Mouse (Mus musculus) myocyte (in vitro differentiated cells): Measurements from ENCODE around the gene Csmd2.

Source experiments
- CEBPB ChIP-seq: IDR thresholded peaks from 2 replicates; pipeline ENCODE4 v1.6.1; 2011; ENCODE audit warnings: mild to moderate bottlenecking, moderate library complexity; ENCODE audit not compliant: poor library complexity, insufficient read depth, severe bottlenecking
- E2F4 ChIP-seq: IDR thresholded peaks from one replicate; pipeline ENCODE4 v1.6.1; 2011; ENCODE audit warnings: mild to moderate bottlenecking, control low read depth, moderate library complexity; ENCODE audit not compliant: insufficient read depth
- MAX ChIP-seq: IDR thresholded peaks from one replicate; pipeline ENCODE4 v1.6.1; 2011; ENCODE audit warnings: low read depth, mild to moderate bottlenecking, control low read depth
- MYOD1 ChIP-seq, 3 experiments: IDR thresholded peaks; one replicate each; pipeline ENCODE4 v1.6.1; 2011; ENCODE audit warnings: control low read depth in 2 of 3, low read depth in 2 of 3, mild to moderate bottlenecking in 2 of 3, moderate library complexity in 1 of 3; ENCODE audit not compliant: insufficient read length in 2 of 3, control insufficient read depth in 1 of 3
- MYOG ChIP-seq, 3 experiments: IDR thresholded peaks; one replicate each; pipeline ENCODE4 v1.6.1; 2011; ENCODE audit warnings: control low read depth in 2 of 3, low read depth in 2 of 3, mild to moderate bottlenecking in 2 of 3; ENCODE audit not compliant: insufficient read length in 2 of 3, control insufficient read depth in 1 of 3, insufficient read depth in 1 of 3
- POLR2A ChIP-seq: IDR thresholded peaks from one replicate; pipeline ENCODE4 v1.6.1; 2011; ENCODE audit warnings: low read depth, mild to moderate bottlenecking, control low read depth, moderate library complexity; ENCODE audit not compliant: insufficient read length
- REST ChIP-seq: IDR thresholded peaks from one replicate; pipeline ENCODE4 v1.6.1; 2011; ENCODE audit warnings: mild to moderate bottlenecking, control low read depth, moderate library complexity; ENCODE audit not compliant: insufficient read depth, insufficient read length
- TCF12 ChIP-seq: IDR thresholded peaks from one replicate; pipeline ENCODE4 v1.6.1; 2011; ENCODE audit warnings: mild to moderate bottlenecking, control low read depth; ENCODE audit not compliant: poor library complexity, insufficient read depth, severe bottlenecking
- TCF3 ChIP-seq: IDR thresholded peaks from one replicate; pipeline ENCODE4 v1.6.1; 2011; ENCODE audit warnings: low read depth, control low read depth; ENCODE audit not compliant: insufficient read length

DNA sequence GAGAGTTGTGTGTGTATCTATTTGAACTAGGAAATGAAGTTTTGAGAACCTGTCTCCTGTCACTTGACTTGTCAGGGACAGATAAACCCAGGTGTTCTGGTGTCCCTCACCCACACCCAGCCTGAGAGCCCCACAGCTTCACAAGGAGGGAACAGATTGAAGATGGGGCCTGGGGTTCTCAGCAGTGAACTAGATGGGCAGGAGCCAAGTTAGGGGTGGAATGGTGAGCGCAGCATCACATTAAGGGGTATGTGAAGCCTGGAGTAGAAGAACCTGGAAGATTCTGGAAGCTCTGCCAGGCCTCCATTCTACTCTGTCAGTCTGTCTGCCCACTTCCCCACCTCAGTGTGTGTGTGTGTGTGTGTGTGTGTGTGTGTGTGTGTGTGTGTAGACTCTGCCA, 184.0 kb downstream of the Csmd2 start:
- TF ChIP-seq POLR2A (no peak), MYOD1 (IDR thresholded peaks at IDR 0.05; ENCODE audit: control insufficient read depth in 1 of 3, insufficient read length in 2 of 3, low read depth in 2 of 3) (no peak), MYOG (IDR thresholded peaks at IDR 0.05; ENCODE audit: control insufficient read depth in 1 of 3, insufficient read depth in 1 of 3, insufficient read length in 2 of 3, low read depth in 2 of 3) (no peak), E2F4 (no peak), REST (no peak), CEBPB (no peak), MAX (no peak), TCF12 (no peak), TCF3 (no peak)
